Mouse (Mus musculus): ENCODE results near the gene Col4a2.

Col4a2 gene

DNA sequence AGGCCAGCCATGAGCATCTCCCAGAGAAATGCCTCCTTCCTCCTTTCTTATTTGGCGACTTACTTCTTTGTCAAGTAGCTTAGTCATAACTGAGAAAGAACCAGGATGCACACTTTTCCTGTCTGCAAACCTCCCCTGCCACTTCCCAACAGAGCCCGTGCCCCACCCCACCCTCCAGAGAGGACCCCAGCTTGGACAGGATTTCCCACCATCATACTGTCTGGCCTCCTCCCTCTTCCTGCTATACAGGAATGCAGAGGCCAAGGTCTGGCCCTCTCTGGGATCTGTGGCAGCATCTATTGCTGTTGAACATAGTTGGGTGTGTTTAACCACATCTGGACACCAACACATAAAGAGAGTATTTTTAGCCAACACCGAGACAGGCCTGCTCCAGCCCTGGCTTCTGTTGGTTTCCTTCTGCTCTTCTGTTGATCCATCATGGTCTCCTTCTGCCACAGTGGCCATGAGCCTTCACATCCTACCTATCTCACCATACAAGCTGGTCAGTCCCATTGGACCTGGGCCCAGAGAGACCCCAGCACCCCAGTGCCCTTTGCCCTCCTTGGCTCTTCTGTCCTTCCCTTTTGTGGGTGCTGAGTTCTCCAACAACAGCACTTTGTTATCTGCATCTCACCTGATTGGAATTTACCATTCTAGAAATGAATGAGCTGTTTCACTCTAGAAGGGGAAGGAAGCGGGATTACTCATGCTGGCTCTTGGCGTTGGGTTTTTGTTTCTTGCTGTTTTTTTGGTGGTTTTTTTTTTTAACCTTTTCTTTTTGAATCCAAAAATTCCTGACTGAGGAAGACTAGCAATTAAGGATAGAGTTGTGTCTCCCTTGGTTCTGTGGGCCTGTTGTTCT lies 10.3 kb downstream of the Col4a2 start:
- peak; percentile 69 for DNase-seq (ENCODE audit: extremely low read depth, insufficient read length, low spot score)

DNA sequence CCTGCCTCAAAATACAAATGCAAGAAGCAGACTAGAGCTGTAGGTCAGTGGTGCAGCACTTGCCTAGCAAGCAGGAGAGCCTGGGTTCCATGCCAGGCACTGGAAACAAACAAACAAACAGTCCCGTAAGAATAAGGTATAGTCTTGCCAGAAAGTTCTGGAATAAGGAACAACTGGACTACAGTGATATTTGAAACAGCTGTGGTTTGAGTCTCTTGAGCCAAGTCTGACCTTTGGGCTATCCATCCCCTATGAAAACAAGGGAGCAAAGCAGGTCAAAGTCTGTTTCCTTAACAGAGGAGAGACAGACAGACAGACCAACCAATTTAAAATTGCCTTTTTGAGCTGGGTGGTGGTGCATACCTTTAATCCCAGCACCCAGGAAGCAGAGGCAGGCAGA lies 11.1 kb downstream of the Col4a2 start:
- no peak for DNase-seq (ENCODE audit: extremely low read depth, insufficient read length, low spot score)

DNA sequence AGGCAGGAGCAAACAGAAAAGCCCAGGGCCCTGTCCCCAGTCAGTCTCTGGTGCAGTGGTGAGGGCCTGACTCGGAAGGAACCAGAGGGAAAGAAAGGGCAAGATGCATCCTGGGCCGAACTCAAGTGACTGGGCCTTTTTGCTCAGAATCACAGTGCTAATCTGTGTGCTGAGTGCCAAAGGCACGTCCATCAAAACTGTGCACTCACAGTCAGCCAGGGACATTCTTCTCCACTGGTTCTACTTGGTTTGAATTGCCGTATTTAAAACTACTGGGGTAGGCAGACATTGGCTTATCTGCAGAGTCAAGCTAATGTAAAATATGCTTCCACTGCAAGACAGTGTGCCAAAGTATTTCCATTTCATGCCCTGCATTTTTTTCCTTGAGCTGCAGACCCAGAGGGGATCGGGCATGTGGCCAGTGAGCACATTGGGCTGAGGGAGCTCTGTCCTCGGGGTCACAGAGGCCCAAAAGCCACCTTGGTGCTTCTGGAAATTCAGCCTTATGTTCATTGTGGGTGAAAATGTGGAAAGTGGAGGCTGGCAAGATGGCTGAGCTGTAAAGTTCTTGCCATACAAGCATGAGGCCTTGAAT lies 12.3 kb downstream of the Col4a2 start:
- no peak for DNase-seq (ENCODE audit: extremely low read depth, insufficient read length, low spot score)

DNA sequence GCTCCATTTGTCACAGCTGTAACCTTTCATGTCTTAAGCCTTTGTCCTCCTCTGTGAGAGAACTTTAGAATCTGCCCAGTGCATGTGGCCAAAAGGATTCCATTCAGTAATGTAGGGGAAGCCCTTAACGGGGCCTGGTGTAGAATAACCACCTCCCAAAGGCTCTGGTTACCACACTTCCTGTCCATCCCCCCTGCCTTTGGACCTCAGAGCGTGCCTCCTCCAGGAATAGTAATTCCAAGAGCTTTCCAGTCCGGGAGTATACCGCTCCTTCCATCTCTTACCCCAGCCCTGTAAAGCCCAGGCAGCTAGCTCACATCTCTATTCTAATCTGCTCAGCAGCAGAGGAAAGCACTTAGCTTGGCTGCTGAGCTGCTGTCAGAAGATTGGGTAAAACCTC lies 14.7 kb downstream of the Col4a2 start:
- no peak for DNase-seq (ENCODE audit: extremely low read depth, insufficient read length, low spot score)

DNA sequence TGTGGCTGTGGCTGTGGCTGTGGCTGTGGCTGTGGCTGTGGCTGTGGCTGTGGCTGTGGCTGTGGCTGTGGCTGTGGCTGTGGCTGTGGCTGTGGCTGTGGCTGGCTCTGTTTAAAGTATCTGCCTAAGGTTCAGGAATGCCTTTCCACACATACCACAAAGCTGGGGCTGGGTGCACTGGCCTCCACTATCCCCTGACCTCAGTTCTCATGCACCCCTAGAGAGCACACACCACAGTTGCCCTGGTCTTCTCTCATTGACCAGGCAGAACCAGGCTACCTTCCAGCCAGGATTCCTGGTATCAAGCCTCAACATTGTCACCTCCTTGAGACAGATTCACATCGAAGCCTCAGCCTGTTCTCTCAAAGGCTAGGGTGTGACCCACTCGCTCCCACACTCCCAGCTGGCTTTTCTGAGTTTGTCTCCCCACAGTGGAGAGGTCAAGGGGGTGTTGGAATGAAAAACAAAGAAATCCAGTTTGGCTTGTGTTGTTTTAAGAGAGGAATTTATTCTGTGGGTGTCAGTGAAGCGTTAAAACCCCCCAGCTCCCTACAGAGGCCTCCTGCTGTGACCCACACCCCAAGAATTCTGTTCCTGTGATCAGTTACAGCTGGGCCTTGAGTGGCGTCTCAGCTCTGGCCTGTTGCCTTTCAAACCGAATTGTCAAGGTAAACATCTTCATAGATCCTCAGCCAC lies 15.3 kb downstream of the Col4a2 start:
- no peak for DNase-seq (ENCODE audit: extremely low read depth, insufficient read length, low spot score)

DNA sequence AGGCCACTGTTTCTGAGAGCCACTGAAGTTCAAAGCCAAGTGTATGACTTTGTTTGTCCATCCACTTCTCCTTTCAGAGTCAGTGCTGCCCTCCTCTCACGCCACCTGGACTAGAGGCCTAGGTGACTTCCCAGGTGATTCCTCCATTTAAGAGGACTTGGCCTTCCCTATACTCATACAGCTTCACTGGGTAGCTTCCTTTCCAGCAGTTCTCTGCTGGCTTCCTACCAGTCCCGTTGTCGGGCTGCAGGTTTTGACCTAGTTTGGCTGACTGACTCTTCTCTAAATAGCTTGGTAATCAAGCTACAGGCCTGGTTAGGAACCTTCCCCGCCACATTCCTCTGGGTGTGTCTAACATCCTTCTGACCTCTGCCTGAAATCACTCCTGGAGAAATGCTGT lies 19.0 kb downstream of the Col4a2 start:
- DNase-seq (ENCODE audit: extremely low read depth, insufficient read length, low spot score) = no peak

DNA sequence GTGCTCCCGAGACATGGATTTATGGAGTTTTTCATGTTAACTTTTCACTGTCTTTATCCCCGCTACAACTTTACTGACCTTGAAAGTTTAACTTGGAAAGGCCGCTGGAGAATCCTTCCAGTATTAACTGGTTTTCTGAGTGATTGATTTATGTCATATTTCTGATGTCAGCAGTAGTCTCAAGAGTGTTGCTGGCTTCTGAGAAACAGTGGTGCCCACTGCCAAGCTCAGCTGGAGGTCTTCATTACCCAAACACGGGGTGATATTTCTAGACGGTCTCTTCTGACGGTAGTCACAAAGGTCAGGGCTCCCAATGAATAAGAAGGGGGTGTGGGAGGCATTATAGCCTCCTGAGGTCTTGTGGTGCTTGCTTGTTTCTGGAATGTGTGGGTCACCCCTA lies 21.1 kb downstream of the Col4a2 start:
- DNase-seq (ENCODE audit: extremely low read depth, insufficient read length, low spot score) = no peak

DNA sequence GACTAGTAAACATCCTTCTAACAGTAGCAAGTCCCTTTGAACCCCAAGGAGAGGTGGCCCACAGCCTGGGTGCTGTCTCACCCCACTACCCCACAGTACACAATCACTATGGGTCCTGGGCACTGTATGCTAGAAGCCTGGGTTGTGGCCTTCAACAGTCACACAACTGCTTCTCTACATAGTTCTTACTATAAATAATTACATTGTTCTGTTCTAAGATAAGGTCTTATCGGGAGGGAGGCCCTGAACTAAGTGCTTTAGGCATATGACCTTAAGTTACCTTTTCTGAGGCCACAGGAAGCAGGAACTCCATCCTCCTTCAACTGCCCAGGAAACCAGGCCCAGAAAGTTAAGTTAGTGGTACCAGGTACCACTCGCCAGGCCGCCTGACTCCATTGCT lies 21.9 kb downstream of the Col4a2 start:
- no peak for DNase-seq (ENCODE audit: extremely low read depth, insufficient read length, low spot score)

DNA sequence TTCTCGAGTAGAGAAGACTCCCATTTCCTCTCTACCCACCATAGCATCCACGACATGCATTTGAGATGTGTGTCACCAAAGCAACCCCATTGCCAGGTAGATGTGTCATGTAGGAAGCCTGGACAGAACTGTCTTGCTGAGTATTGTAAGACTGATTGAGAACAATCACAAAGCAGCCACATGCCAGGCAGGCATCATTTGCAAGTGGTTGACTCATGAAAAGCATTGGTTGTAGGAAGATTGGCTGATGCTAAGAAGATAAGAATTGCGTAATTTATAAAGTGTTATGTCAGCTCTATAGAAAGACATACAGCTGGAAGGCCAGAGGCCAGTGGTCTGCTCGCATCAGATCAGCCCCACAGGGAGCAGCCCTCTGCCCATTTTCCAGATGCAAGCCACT lies 22.6 kb downstream of the Col4a2 start:
- DNase-seq (ENCODE audit: extremely low read depth, insufficient read length, low spot score) = no peak

DNA sequence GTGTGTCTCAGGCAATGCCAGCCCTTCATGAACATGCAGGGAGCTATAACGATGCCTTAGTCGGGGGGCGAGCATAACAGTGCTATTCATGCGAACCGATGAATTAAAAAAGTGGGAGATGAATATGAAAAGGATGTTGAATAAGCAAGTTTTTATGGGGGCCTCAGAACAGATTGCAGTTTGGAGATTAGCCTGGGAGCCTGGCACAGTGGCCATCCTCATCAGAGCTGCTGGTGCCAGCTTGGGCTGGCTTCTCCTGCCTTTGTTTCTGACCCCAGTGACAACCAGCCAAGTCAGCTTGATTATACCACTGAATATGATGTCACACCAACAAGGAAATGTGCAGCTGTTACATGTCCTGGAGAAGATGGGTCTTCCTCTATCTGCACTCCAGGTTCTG lies 23.7 kb downstream of the Col4a2 start:
- DNase-seq (ENCODE audit: extremely low read depth, insufficient read length, low spot score) = no peak

DNA sequence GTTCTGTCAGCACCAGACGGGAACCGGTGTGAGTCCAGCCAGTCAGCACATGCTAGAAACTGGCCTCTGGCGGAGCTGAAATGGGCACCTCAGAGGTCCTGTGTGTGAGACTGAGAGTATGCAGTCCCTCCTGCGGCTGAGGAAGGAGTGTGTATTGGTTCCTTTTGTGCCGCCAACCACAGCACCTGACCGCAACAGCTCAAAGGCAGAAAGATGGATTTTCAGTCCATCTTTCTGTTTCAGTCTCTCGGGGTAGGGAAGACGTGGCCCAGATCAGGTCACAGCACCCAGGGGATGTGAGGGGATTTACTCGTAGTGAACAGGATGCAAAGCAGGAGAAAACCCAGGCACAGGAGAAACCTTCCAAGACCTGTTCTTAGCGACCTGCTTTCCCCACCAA lies 25.0 kb downstream of the Col4a2 start:
- no peak for DNase-seq (ENCODE audit: extremely low read depth, insufficient read length, low spot score)

DNA sequence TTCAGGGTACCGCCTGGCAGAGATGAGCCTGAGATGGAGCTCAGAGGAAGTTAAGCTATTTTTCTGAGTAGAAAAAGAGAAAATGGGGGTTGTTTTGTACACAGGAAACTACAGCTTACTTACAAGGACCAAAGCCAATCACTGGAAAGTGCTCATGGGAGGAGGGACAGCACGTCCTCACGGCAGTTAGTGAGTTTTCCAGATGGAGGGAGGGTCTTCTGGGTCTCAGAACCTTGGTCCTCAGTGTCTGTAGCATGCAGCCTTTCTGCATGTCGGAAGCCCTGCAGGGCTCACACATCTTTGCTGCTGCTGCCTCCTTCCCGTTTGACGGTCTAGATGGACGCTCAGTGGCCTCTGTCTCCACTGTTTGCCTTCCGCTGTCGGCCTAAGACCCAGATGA lies 25.9 kb downstream of the Col4a2 start:
- DNase-seq (ENCODE audit: extremely low read depth, insufficient read length, low spot score) = no peak

DNA sequence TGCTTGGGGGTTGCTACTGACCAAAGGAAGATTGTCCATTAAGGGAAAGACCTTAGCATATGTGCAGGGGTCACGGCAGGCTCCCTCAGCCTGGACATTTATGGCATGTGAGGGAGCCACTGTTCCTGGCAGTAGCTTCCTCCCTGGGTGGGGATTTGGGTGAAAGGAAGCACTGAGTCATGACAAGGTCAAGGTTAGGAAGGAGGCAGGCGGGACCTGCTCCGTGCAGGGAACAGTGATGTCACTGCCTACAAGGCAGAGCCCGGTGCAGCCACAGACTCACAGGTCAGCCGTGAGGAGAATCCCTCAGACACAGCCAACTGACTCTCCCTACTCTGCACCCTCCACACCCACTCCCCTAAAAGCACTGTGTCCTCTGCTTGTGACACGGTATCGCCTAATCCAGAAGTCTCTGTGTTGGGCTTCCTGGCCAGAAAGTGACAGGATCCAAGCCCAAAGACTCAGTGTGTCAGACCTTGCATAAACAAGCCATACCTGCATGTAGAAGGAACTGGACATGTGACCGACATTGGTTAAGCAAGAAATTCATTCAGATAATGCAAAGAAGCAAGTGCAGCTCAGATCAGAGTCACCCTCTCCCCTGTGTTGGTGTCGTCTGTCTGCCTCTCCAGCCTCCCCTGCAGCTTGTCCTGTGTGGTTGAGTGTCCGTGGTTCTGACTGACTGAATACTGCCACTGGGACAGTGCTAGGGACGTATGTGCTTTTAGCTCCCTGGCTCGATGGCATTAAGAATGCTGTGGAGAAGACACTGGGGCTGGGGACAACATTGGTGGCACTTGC lies 27.9 kb downstream of the Col4a2 start:
- DNase-seq (ENCODE audit: extremely low read depth, insufficient read length, low spot score) = peak; percentile 67

DNA sequence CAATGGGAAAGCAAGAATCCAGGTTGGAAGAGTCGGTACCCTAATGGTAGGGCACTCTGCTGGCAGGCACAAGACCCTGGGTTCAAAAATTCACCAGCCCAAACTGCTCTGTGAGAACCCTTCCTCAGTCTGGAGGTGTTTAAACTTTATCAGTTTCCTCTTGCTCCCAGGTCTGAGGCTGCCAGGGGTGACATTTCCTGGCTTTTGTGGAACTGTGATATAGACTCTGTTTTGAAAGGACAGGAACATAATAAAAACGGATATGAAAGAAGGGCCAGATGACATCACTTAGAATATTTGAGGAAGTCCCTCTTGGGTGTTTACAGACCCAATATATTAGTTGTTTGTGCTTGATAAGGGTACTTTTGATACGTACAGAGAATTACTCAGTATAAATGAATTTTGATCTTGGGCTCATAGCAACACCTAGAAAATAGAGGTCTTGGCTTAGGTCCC lies 28.5 kb downstream of the Col4a2 start:
- no peak for DNase-seq (ENCODE audit: extremely low read depth, insufficient read length, low spot score)

DNA sequence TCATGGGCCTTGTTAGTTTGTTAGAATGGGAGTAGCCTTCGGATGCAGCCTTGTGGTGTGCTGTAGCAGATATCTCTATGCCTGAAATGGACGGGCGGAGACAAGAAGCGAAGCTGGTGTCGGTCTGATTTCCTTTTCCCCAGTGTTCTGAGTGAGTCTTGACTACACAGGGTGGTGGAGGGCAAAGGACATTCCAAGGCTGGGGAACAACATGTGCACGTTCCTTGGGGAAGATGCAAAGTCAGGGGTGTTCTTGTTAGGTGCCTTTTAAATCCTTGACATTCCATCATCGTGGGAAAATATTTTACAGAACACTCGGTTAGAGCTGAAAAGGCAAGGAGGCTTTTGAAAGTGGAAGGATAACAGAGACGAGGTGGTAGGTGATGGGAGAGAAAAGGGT lies 31.9 kb downstream of the Col4a2 start:
- no peak for DNase-seq (ENCODE audit: extremely low read depth, insufficient read length, low spot score)

DNA sequence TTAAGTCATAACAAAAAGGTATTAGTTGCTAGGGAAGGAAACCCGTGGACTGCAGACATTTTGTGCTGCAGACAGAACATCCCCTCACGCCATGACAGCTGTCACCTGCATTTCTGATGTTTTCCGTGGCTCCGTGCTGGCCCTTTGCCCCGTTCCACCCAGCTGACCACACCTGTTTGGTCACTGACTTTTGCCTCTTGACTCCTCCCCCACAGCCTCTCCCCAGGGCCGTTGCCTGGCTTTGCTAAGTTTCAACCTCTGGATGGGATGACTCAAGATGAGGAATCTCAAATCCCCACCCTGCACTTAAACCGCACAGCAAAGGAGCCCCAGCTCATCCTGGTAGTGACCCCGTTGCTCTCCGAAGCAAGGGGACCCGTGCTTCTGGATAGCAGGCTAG lies 33.6 kb downstream of the Col4a2 start:
- peak; percentile 86 for DNase-seq (ENCODE audit: extremely low read depth, insufficient read length, low spot score)

DNA sequence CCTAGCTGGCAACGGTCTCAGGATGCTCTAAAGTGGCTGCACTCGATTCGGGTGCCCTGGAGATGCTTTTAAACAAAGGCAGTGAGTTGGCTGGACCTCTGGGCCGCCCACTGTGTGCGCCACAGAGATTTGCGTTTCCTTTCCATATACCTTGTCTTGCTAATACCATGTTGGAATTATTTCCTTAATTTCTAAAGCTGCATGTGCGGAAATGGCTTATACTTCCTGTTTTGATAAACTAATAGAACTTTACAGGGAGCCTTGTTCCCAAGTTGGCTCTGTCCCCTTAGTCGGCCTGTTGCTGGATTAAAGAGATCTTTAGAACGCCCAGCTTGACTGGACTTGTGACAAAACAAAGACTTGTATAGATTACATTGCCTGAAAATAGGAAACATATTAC lies 35.1 kb downstream of the Col4a2 start:
- DNase-seq (ENCODE audit: extremely low read depth, insufficient read length, low spot score) = no peak

DNA sequence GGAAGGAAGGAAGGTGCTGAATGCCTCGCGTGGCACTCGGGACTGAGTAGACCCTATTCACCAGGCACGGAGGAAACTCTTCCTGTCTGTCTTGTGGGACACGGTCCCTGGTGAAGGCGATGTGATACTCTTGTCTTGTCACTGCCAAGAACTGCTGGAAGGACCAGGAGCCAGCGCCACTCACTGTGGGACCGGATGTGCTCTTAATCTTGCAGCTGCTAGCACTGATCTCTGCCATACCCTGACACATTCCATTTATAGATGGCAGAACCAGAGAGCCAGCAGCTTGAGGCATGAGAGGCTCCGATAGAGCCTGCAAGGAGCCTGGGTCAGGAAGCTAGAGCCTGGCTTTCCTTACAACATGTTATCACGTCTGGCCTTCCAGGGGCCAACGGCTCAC lies 36.0 kb downstream of the Col4a2 start:
- no peak for DNase-seq (ENCODE audit: extremely low read depth, insufficient read length, low spot score)

DNA sequence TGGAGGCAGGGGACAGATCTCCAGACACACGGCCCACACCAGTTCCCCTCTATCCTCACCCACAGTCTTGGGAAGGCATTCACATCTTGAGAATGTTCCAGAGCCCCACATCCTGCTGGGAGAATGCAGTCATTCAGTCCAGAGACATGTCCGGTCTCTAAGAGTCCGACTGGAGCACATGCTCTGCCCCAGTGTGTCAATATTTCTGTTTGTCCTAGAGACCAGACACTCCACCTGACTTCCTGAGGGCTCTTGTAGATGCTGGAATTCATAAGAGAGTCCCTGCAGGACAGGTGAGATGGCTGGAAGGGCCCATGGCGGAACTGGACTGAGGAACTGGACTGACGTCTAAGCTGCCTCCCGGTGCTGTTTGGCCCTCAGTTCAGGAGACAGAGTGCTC lies 38.8 kb downstream of the Col4a2 start:
- DNase-seq (ENCODE audit: extremely low read depth, insufficient read length, low spot score) = no peak

DNA sequence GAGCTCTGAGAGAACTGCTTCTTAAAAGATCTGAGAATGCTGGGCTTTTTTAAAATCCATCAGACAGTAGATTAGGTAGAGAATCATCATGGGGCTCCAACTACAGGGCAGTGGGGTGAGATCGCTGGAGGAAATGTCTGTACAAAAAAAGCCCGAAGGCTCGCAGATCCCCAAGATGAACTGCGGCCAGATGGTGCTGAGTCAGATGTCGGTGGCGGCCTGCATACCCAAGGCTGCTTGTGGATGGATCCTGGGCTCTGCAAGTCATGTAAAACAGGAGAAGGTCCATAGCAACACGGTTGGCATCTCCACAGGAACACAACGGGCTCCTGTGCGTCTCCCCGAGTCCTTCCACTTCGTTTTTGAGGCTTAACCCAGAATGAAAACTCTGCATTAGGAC lies 39.9 kb downstream of the Col4a2 start:
- DNase-seq (ENCODE audit: extremely low read depth, insufficient read length, low spot score) = no peak
